Mouse (Mus musculus) CD4-positive helper T cell, adult 2 months (primary cell): ENCODE data around the gene Olfr237-ps1.
"Not testable (repeated sequence)": the region's sequence is repeated elsewhere in the genome, so short reads cannot be mapped to it uniquely, and the experiment has no call there.

Experiments used
- DNase-seq: peaks from one replicate; pipeline ENCODE4 v3.0.0-alpha.2; 2012; ENCODE audit warnings: low read depth, missing footprints, low spot score

The Olfr237-ps1 gene

GRCm38 (mm10) chr6:43146267-43146666 lies at the start of gene Olfr237-ps1:
Olfr237-ps1 (plus strand) TSS chr6:43146567.
- DNase-seq = not testable (repeated sequence)

DNA sequence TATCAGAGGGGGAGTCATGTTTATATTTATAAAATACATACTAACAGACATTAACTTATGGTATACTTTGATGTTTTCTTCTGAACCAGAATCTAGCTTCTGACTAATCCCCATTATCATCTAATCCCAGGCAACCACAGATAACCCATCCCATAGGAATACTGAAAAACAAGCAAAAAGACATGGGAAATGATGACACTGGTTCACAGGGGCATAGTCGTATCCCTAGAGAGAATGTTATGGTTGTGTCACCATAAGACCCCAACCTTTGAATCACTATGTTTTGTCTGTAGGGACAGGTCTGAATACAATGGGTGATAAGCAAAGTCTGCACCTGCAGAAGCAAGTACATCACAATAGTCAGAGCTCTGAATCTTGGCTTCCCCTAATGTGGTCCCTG lies 40.3 kb upstream of the Olfr237-ps1 start, which contains the start of gene Olfr441:
Gene Olfr441 (plus strand): TSS at position 301 of the 400 bp plus-strand sequence.
- not testable (repeated sequence) for DNase-seq

GRCm38 (mm10) chr6:43159502-43159901 lies 13.1 kb downstream of the Olfr237-ps1 start:
- DNase-seq = no peak

- no peak for DNase-seq
These were observed 16.6 kb downstream of the Olfr237-ps1 start, which contains the start of gene Olfr437 for GRCm38 (mm10) chr6:43162982-43163381. Olfr437 (plus strand) TSS chr6:43163282.

DNA sequence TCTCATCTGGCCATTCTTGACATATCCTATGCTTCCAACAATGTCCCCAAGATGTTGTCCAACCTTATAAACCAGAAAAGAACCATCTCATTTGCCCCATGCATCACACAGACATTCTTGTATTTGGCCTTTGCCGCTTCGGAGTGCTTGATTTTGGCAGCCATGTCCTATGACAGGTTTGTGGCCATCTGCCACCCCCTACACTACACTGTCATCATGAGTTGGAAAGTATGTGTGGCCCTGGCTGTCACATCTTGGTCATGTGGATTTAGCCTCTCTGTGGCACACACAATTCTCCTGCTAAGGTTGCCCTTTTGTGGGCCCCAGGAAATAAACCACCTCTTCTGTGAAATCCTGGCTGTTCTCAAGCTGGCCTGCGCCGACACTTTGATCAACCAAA lies 20.9 kb downstream of the Olfr237-ps1 start:
- DNase-seq = no peak

GRCm38 (mm10) chr6:43171840-43172239 lies 25.5 kb downstream of the Olfr237-ps1 start, which contains the start of gene Olfr13:
Olfr13 (plus strand) TSS chr6:43172140.
- DNase-seq = no peak

DNA sequence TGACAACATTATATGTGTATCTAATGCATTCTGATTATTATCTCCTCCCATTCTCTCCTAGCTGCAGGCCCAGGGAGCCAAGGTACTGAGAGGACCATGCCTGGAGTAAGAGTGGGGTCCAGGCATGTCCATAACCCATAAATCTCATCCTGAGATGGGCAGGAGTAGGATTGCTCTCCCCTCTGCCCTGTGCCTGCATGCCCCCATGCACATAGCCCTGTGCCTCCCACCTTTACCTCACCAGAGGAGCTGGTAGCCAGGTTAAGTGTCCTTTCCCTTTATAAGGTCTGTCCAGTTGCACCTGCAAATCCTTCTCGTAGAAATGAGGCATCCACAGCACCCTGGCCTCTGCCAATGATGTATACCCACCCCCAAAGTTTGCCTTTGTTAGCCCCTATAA lies 31.8 kb downstream of the Olfr237-ps1 start:
- DNase-seq = no peak

- no peak for DNase-seq
These were observed 32.5 kb downstream of the Olfr237-ps1 start for GRCm38 (mm10) chr6:43178584-43179501.

DNA sequence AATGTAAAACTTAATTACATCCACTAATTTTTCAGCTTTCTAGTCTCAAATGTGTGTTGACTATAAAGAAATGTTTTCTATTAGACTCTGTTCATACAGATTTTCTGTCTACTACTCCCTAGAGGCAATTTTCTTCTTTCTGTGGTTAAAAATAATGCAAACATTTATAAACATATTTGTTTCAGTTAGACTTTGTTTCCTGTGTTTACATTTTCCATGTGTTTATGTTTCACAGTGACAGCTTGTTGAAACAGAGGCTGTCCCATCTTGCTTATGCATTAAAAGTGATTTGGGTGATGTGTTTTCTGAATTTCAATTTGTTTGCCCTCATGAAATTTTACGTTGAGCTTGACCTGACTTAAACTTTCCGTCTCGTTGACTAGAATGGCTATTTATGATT lies 44.6 kb downstream of the Olfr237-ps1 start:
- DNase-seq = no peak

GRCm38 (mm10) chr6:43196781-43197180 lies 50.4 kb downstream of the Olfr237-ps1 start, which contains the start of gene Olfr435:
Olfr435 (plus strand) TSS chr6:43197146.
- DNase-seq = peak; percentile 2

- no peak for DNase-seq
These were observed 51.7 kb downstream of the Olfr237-ps1 start for GRCm38 (mm10) chr6:43198094-43198493.

GRCm38 (mm10) chr6:43202786-43203185 lies 56.4 kb downstream of the Olfr237-ps1 start:
- no peak for DNase-seq

GRCm38 (mm10) chr6:43205355-43205754 lies 59.0 kb downstream of the Olfr237-ps1 start:
- DNase-seq = no peak
